In genomic region chr7:105404268-105404667, GRCm38 (mm10) we compare ENCODE assay signal across 24 mouse cellular contexts. TPM values are rescaled to one million over a fixed set of nuclear protein-coding genes. Genes with fewer than 3 reads are reported as not detected.
DNase-seq lines count a peak whose midpoint lies in the region; ATAC-seq and TF ChIP-seq lines count a peak whose summit lies in the region.
"Had no signal": no experiment of that assay in that cellular context is flagged by ENCODE, and none has a peak within 500 bp of the region (broad histone marks: within the 10 kb centered on the region; RNA-seq: fewer than 3 reads in every experiment).

TSS of gene Cnga4 (plus strand) at chr7:105404568.

- TF ChIP-seq POLR2A in testis, adult 2 months (IDR thresholded peaks at IDR 0.05; ENCODE audit: control insufficient read depth, low read depth, low read length) = no peak

- no peak for ATAC-seq in embryonic facial prominence, embryonic 14.5 days (ENCODE audit: low read depth)
- ATAC-seq: activated CD4-positive, CD25-positive, alpha-beta regulatory T cell, adult 4 months; CD4-positive, CD25-positive, alpha-beta regulatory T cell, adult 4 months; forebrain, embryonic 14.5 days; forebrain, embryonic 16.5 days had no signal

- no peak within 1 kb of the TSS for H3K4me2 ChIP-seq in embryonic facial prominence, embryonic 14.5 days (ENCODE audit: low read depth, low read length)
- H3K4me2 ChIP-seq: embryonic facial prominence, embryonic 12.5 days; embryonic facial prominence, embryonic 15.5 days; forebrain, embryonic 12.5 days had no signal

- H3K9ac ChIP-seq in embryonic facial prominence, embryonic 14.5 days (ENCODE audit: low read depth, low read length) = no peak within 1 kb of the TSS
- H3K9ac ChIP-seq: embryonic facial prominence, embryonic 12.5 days; embryonic facial prominence, embryonic 15.5 days; forebrain, embryonic 12.5 days had no signal

- WGBS in embryonic facial prominence, embryonic 14.5 days = 62% methylated on average over 5 of the region's 5 CpGs
- 68% methylated on average over 5 of the region's 5 CpGs for WGBS in embryonic facial prominence, embryonic 10.5 days

- H3K27ac ChIP-seq in embryonic facial prominence, embryonic 14.5 days (replicated peaks; ENCODE audit: low read depth, low read length) = no peak within 1 kb of the TSS
- H3K27ac ChIP-seq in embryonic facial prominence, embryonic 10.5 days (replicated peaks) = no peak within 1 kb of the TSS
- no peak within 1 kb of the TSS for H3K27ac ChIP-seq in testis, adult 2 months (ENCODE audit: control insufficient read depth, insufficient read depth, low read depth, low read length)
- H3K27ac ChIP-seq: embryonic facial prominence, embryonic 12.5 days; embryonic facial prominence, embryonic 15.5 days; forebrain, embryonic 10.5 days; forebrain, embryonic 12.5 days had no signal

- H3K36me3 ChIP-seq in embryonic facial prominence, embryonic 14.5 days (ENCODE audit: control insufficient read depth, insufficient read depth, low read length) = no peaks in the 10 kb centered on the region
- H3K36me3 ChIP-seq in embryonic facial prominence, embryonic 10.5 days (replicated peaks) = no peaks in the 10 kb centered on the region
- no peaks in the 10 kb centered on the region for H3K36me3 ChIP-seq in testis, adult 2 months (ENCODE audit: control insufficient read depth, insufficient read depth, low read length)
- H3K36me3 ChIP-seq: embryonic facial prominence, embryonic 12.5 days; embryonic facial prominence, embryonic 15.5 days; forebrain, embryonic 10.5 days; forebrain, embryonic 12.5 days had no signal

- DNase-seq in embryonic facial prominence, embryonic 14.5 days (ENCODE audit: low spot score) = peak; percentile 24
- no peak for DNase-seq in embryonic facial prominence, embryonic 10.5 days (ENCODE audit: low spot score)
- no peak for DNase-seq in testis, postnatal 14 days (ENCODE audit: low spot score)
- no peak for DNase-seq in urinary bladder, postnatal 10 days (ENCODE audit: low spot score)
- DNase-seq: adrenal gland, adult 8-10 months; adrenal gland, postnatal 25 days; B cell, adult 2 months; cerebellum, adult 11 months; cerebellum, adult 18-20 months; cerebellum, adult 8-10 months; cerebellum, adult 9-11 months; cerebellum, postnatal 14 days; cerebellum, postnatal 36 days; embryo, embryonic 11 days had no signal

- no peaks in the 10 kb centered on the region for H3K4me1 ChIP-seq in embryonic facial prominence, embryonic 14.5 days (ENCODE audit: control insufficient read depth, insufficient read depth, low read length)
- peaks cover 6% of the 10 kb centered on the region for H3K4me1 ChIP-seq in embryonic facial prominence, embryonic 10.5 days
- peaks cover 12% of the 10 kb centered on the region for H3K4me1 ChIP-seq in testis, adult 2 months (ENCODE audit: control insufficient read depth, insufficient read depth, low read length)
- H3K4me1 ChIP-seq: embryonic facial prominence, embryonic 12.5 days had no signal

- no peaks in the 10 kb centered on the region for H3K27me3 ChIP-seq in embryonic facial prominence, embryonic 14.5 days (replicated peaks; ENCODE audit: control insufficient read depth, insufficient read depth, low read length)
- no peaks in the 10 kb centered on the region for H3K27me3 ChIP-seq in embryonic facial prominence, embryonic 10.5 days (replicated peaks; ENCODE audit: low read depth, poor library complexity, severe bottlenecking)
- H3K27me3 ChIP-seq in testis, adult 2 months (ENCODE audit: control insufficient read depth, insufficient read depth, low read length) = no peaks in the 10 kb centered on the region
- H3K27me3 ChIP-seq: embryonic facial prominence, embryonic 12.5 days; embryonic facial prominence, embryonic 15.5 days; forebrain, embryonic 12.5 days had no signal

- no peak within 1 kb of the TSS for H3K4me3 ChIP-seq in embryonic facial prominence, embryonic 14.5 days (ENCODE audit: low read depth, low read length)
- no peak within 1 kb of the TSS for H3K4me3 ChIP-seq in embryonic facial prominence, embryonic 10.5 days
- peak within 1 kb of the TSS; percentile 42 for H3K4me3 ChIP-seq in testis, adult 2 months (ENCODE audit: control insufficient read depth, low read depth, low read length)
- H3K4me3 ChIP-seq: embryonic facial prominence, embryonic 12.5 days; embryonic facial prominence, embryonic 15.5 days; erythroblast, embryonic 14.5 days; forebrain, embryonic 10.5 days; forebrain, embryonic 12.5 days had no signal

- no peaks in the 10 kb centered on the region for H3K9me3 ChIP-seq in embryonic facial prominence, embryonic 14.5 days (ENCODE audit: control insufficient read depth, low read length)
- H3K9me3 ChIP-seq in embryonic facial prominence, embryonic 10.5 days = no peaks in the 10 kb centered on the region
- H3K9me3 ChIP-seq: embryonic facial prominence, embryonic 12.5 days; embryonic facial prominence, embryonic 15.5 days; forebrain, embryonic 10.5 days; forebrain, embryonic 12.5 days had no signal

- TF ChIP-seq CTCF in testis, adult 2 months (IDR thresholded peaks at IDR 0.05; ENCODE audit: control insufficient read depth, insufficient read depth, insufficient replicate concordance, low read depth, low read length) = no peak

RNA-seq across cellular contexts. Expression of gene Cnga4, which starts in this region (rescaled TPM):
- 0.10 and 0.36 TPM in 2 replicates for polyA plus RNA-seq in embryonic facial prominence, embryonic 14.5 days (2014; fragmentation: Nextera tagmentation; extraction: Ambion mirVana)
- 0.12 TPM in 1 of 2 replicates, not detected in the other for polyA plus RNA-seq in embryonic facial prominence, embryonic 10.5 days (2016; fragmentation: Nextera tagmentation; extraction: Ambion mirVana)
- 7.9 and 8.3 TPM in 2 replicates for polyA plus RNA-seq in testis, adult 2 months (2012; rRNA removed)
- polyA plus RNA-seq: activated CD4-positive, CD25-positive, alpha-beta regulatory T cell, adult 4 months; CD4-positive, CD25-positive, alpha-beta regulatory T cell, adult 4 months; erythroblast, embryonic 14.5 days; forebrain, embryonic 14.5 days had no signal

Comparison
In these comparisons a context has a peak if more than half of its experiments do, and no peak if none do; other contexts are left out.
1. Peak in DNase-seq in embryonic facial prominence, embryonic 14.5 days; RNA of the gene not detected or under 1 TPM.